Mouse (Mus musculus) megakaryocyte, adult 5-6 weeks (primary cell): ENCODE results near the gene Ninj1. TPM values are rescaled to one million over a fixed set of nuclear protein-coding genes. Genes with fewer than 3 reads are reported as not detected.

Source experiments
- ATAC-seq: 2 replicates; pipeline ENCODE4 v1.8.0; 2016; ENCODE audit warnings: mild to moderate bottlenecking, inconsistent platforms; ENCODE audit not compliant: poor library complexity, severe bottlenecking
- total RNA-seq, 2 experiments: library from RNA; stranded (forward) in 1 of 2; stranded (reverse) in 1 of 2; fragments of 153-499, 151-499 nt in 1 of 2; fragments of 221-1000, 200-1000 nt in 1 of 2; gene quantifications; 2 replicates each; pipeline versions ENCODE4 v1.2.3 to v1.2.4; 2015 to 2017

The Ninj1 gene
- total RNA-seq, 2 experiments from 2014 or later = 48.2 to 76.1 TPM

- ATAC-seq = no peak
These were observed 37.0 kb downstream of the Ninj1 start for GRCm38 (mm10) chr13:49224314-49224713.

GRCm38 (mm10) chr13:49224729-49225128, 37.4 kb downstream of the Ninj1 start:
- no peak for ATAC-seq

- peak; percentile 27; the same call in 1 of the 2 replicates for ATAC-seq
These were observed 37.9 kb downstream of the Ninj1 start for GRCm38 (mm10) chr13:49225159-49225558.

GRCm38 (mm10) chr13:49225633-49226032, 38.3 kb downstream of the Ninj1 start:
- ATAC-seq = peak; percentile 66

- ATAC-seq = no peak
These were observed 46.7 kb downstream of the Ninj1 start for GRCm38 (mm10) chr13:49233792-49234572.

- no peak for ATAC-seq
These were observed 47.4 kb downstream of the Ninj1 start for GRCm38 (mm10) chr13:49234711-49235110.

GRCm38 (mm10) chr13:49237617-49238016, 50.3 kb downstream of the Ninj1 start:
- ATAC-seq = no peak

- no peak for ATAC-seq
These were observed 51.5 kb downstream of the Ninj1 start for GRCm38 (mm10) chr13:49238737-49239136.

GRCm38 (mm10) chr13:49242321-49243065, 55.2 kb downstream of the Ninj1 start:
- ATAC-seq = peak; percentile 95

GRCm38 (mm10) chr13:49243492-49243891, 56.2 kb downstream of the Ninj1 start:
- ATAC-seq = no peak

GRCm38 (mm10) chr13:49245251-49245650, 58.0 kb downstream of the Ninj1 start:
- no peak for ATAC-seq

Other genes with a start within 250 kb of the Ninj1 start
- 191 and 192 TPM in 2 replicates for gene Fam120a, start 219.5 kb upstream of the Ninj1 start, total RNA-seq (2015)
- 118 and 132 TPM in 2 replicates for gene Fam120a, start 219.5 kb upstream of the Ninj1 start, total RNA-seq (2017)
- gene Wnk2, start 39.5 kb upstream of the Ninj1 start, total RNA-seq (2015) = 0.66 and 1.6 TPM in 2 replicates
- 0.33 and 0.48 TPM in 2 replicates for gene Wnk2, start 39.5 kb upstream of the Ninj1 start, total RNA-seq (2017)
- 85.5 and 103 TPM in 2 replicates for gene Card19, start 28.6 kb downstream of the Ninj1 start, total RNA-seq (2015)
- 91.0 and 123 TPM in 2 replicates for gene Card19, start 28.6 kb downstream of the Ninj1 start, total RNA-seq (2017)
- gene Susd3, start 61.2 kb downstream of the Ninj1 start, total RNA-seq (2015) = 44.4 and 49.1 TPM in 2 replicates
- 39.6 and 42.3 TPM in 2 replicates for gene Susd3, start 61.2 kb downstream of the Ninj1 start, total RNA-seq (2017)
- gene Fgd3, start 132.8 kb downstream of the Ninj1 start, total RNA-seq (2015) = 10.7 and 12.2 TPM in 2 replicates
- gene Fgd3, start 132.8 kb downstream of the Ninj1 start, total RNA-seq (2017) = 26.1 and 30.9 TPM in 2 replicates
- gene Bicd2, start 154.1 kb downstream of the Ninj1 start, total RNA-seq (2015) = 14.9 and 15.3 TPM in 2 replicates
- 24.7 and 27.7 TPM in 2 replicates for gene Bicd2, start 154.1 kb downstream of the Ninj1 start, total RNA-seq (2017)
- 2.5 and 3.1 TPM in 2 replicates for gene Ippk, start 233.8 kb downstream of the Ninj1 start, total RNA-seq (2015)
- 5.9 and 7.4 TPM in 2 replicates for gene Ippk, start 233.8 kb downstream of the Ninj1 start, total RNA-seq (2017)